Mouse (Mus musculus): ENCODE results near the gene Ctsh. TPM values are rescaled to one million over a fixed set of nuclear protein-coding genes. Genes with fewer than 3 reads are reported as not detected.

Ctsh gene
- polyA plus RNA-seq (2014; fragmentation: Illumina TruSeq; extraction: RNeasy Lipid Tissue Mini Kit (QIAGEN cat#74804); ENCODE audit: low read depth, low replicate concordance) = 175 TPM

GRCm38 (mm10) chr9:90053852-90054251 lies at the start of gene Ctsh:
Ctsh (plus strand) TSS chr9:90054152.

GRCm38 (mm10) chr9:90114567-90115307 lies 60.8 kb downstream of the Ctsh start, which contains the start of gene Morf4l1:
Morf4l1 (minus strand) TSS chr9:90114774.

Other genes starting within 250 kb of the Ctsh start
- not detected for gene Rasgrf1, start 144.2 kb upstream of the Ctsh start, polyA plus RNA-seq (2014; fragmentation: Illumina TruSeq; extraction: RNeasy Lipid Tissue Mini Kit (QIAGEN cat#74804); ENCODE audit: low read depth, low replicate concordance)
- 500 TPM for gene Morf4l1, start 60.6 kb downstream of the Ctsh start, polyA plus RNA-seq (2014; fragmentation: Illumina TruSeq; extraction: RNeasy Lipid Tissue Mini Kit (QIAGEN cat#74804); ENCODE audit: low read depth, low replicate concordance)
- 0.09 TPM for gene Adamts7, start 108.9 kb downstream of the Ctsh start, polyA plus RNA-seq (2014; fragmentation: Illumina TruSeq; extraction: RNeasy Lipid Tissue Mini Kit (QIAGEN cat#74804); ENCODE audit: low read depth, low replicate concordance)
- 9.4 TPM for gene Tbc1d2b, start 216.7 kb downstream of the Ctsh start, polyA plus RNA-seq (2014; fragmentation: Illumina TruSeq; extraction: RNeasy Lipid Tissue Mini Kit (QIAGEN cat#74804); ENCODE audit: low read depth, low replicate concordance)

Data from sigmoid colon, adult 10 weeks (tissue).